Mouse (Mus musculus) intestine, postnatal 0 days (tissue): ENCODE data around the gene Cadm4. TPM values are rescaled to one million over a fixed set of nuclear protein-coding genes. Genes with fewer than 3 reads are reported as not detected.

ENCODE experiments used
- ATAC-seq: fragments of 200-750 bp; cut with Nextera tagmentation; 2 replicates; pipeline ENCODE4 v1.8.0; 2017; ENCODE audit warnings: mild to moderate bottlenecking, moderate TSS enrichment, moderate library complexity
- H3K27ac ChIP-seq: fragments of 300-500 bp; sonication (generic); 2 replicates; pipeline ENCODE4 v1.5.1; 2014; ENCODE audit warnings: mild to moderate bottlenecking, low read depth, low read length, moderate library complexity
- H3K27me3 ChIP-seq: fragments of 300-500 bp; sonication (generic); replicated peaks from 2 replicates; pipeline ENCODE4 v1.6.1; 2014; ENCODE audit warnings: low read length, mixed read lengths; ENCODE audit not compliant: control insufficient read depth, insufficient read depth
- H3K36me3 ChIP-seq: fragments of 300-500 bp; sonication (generic); 2 replicates; pipeline ENCODE4 v1.6.1; 2014; ENCODE audit warnings: mild to moderate bottlenecking, moderate library complexity; ENCODE audit not compliant: control insufficient read depth, insufficient read depth
- H3K4me1 ChIP-seq: fragments of 300-500 bp; sonication (generic); replicated peaks from 2 replicates; pipeline ENCODE4 v1.6.1; 2014; ENCODE audit warnings: antibody characterized with exemption, low read length, mixed read lengths; ENCODE audit not compliant: control insufficient read depth, insufficient read depth
- H3K4me2 ChIP-seq: fragments of 300-500 bp; sonication (generic); replicated peaks from 2 replicates; pipeline ENCODE4 v1.6.1; 2014; ENCODE audit warnings: low read depth, mild to moderate bottlenecking, moderate library complexity
- H3K4me3 ChIP-seq: fragments of 300-500 bp; sonication (generic); 2 replicates; pipeline ENCODE4 v1.5.1; 2014; ENCODE audit warnings: low read depth, low read length
- H3K9ac ChIP-seq: fragments of 300-500 bp; sonication (generic); 2 replicates; pipeline ENCODE4 v1.6.1; 2014; ENCODE audit warnings: mild to moderate bottlenecking, low read depth, low read length
- H3K9me3 ChIP-seq: fragments of 300-500 bp; sonication (generic); 2 replicates; pipeline ENCODE4 v1.6.1; 2016; ENCODE audit warnings: mixed run types; ENCODE audit not compliant: control insufficient read depth
- CTCF ChIP-seq: sonication (generic); IDR thresholded peaks from 2 replicates; pipeline ENCODE4 v1.5.1; 2016; ENCODE audit warnings: low read depth, mild to moderate bottlenecking, control low read depth, antibody characterized with exemption, moderate library complexity
- WGBS: fragments of 180-500 bp; shearing (Covaris S2); extraction: QIAGEN DNeasy Blood & Tissue Kit; methylation state at CpG from one replicate; pipeline ENCODE4 v1.1.7; 2014; 5-methylcytosine and 5-hydroxymethylcytosine counted together
- polyA plus RNA-seq: library from polyadenylated mRNA; unstranded; fragments of >200 nt; fragmentation: Nextera tagmentation; extraction: Ambion mirVana; gene quantifications from 2 replicates; pipeline ENCODE4 v1.2.1, GENCODE M21; 2015

Gene Cadm4
- 1.4 and 1.7 TPM in 2 replicates for polyA plus RNA-seq

GRCm38 (mm10) chr7:24481474-24482207 lies at the start of gene Cadm4:
TSS of gene Cadm4 (plus strand) at chr7:24482023.
- WGBS: 1% methylated on average over 70 of the region's 83 CpGs
- ATAC-seq: peak; percentile 88
- TF ChIP-seq CTCF: no peak

GRCm38 (mm10) chr7:24435305-24435704 lies 46.5 kb upstream of the Cadm4 start:
- Histone ChIP-seq H3K9me3 (no peaks in the 10 kb centered on the region), H3K36me3 (no peaks in the 10 kb centered on the region), H3K4me2 (no peak overlapping the region), H3K4me1 (no peaks in the 10 kb centered on the region), H3K27me3 (peaks cover 8% of the 10 kb centered on the region; the same call in 1 of the 2 replicates), H3K9ac (no peak overlapping the region), H3K4me3 (no peak overlapping the region), H3K27ac (no peak overlapping the region)
- no peak for TF ChIP-seq CTCF
- WGBS: 68% methylated on average over 5 of the region's 5 CpGs
- ATAC-seq: no peak

More at GRCm38 (mm10) chr7:24481474-24482207, at the start of gene Cadm4:
- Histone ChIP-seq H3K9ac (peak within 1 kb of the TSS; percentile 22; the same call in 1 of the 2 replicates), H3K4me2 (peak within 1 kb of the TSS; percentile 98), H3K27ac (no peak within 1 kb of the TSS), H3K4me3 (peak within 1 kb of the TSS; percentile 56), H3K4me1 (no peaks in the 10 kb centered on the region), H3K9me3 (no peaks in the 10 kb centered on the region), H3K27me3 (peaks cover 26% of the 10 kb centered on the region), H3K36me3 (no peaks in the 10 kb centered on the region)

GRCm38 (mm10) chr7:24437981-24438380 lies 43.8 kb upstream of the Cadm4 start:
- no peak overlapping the region for H3K27ac ChIP-seq
- H3K9ac ChIP-seq: no peak overlapping the region
- WGBS: 65% methylated on average over 10 of the region's 10 CpGs

GRCm38 (mm10) chr7:24439191-24439590 lies 42.6 kb upstream of the Cadm4 start:
- H3K9ac ChIP-seq: no peak overlapping the region
- 73% methylated on average over 6 of the region's 6 CpGs for WGBS
- no peaks in the 10 kb centered on the region for H3K27me3 ChIP-seq
- no peak overlapping the region for H3K4me3 ChIP-seq
- H3K9me3 ChIP-seq: no peaks in the 10 kb centered on the region
- TF ChIP-seq CTCF: no peak
- no peaks in the 10 kb centered on the region for H3K36me3 ChIP-seq
- ATAC-seq: no peak
- no peak overlapping the region for H3K27ac ChIP-seq
- H3K4me1 ChIP-seq: no peaks in the 10 kb centered on the region
- H3K4me2 ChIP-seq: no peak overlapping the region

More at GRCm38 (mm10) chr7:24437981-24438380, 43.8 kb upstream of the Cadm4 start:
- Histone ChIP-seq H3K4me3 (no peak overlapping the region), H3K9me3 (no peaks in the 10 kb centered on the region), H3K36me3 (no peaks in the 10 kb centered on the region), H3K27me3 (peaks cover 6% of the 10 kb centered on the region; the same call in 1 of the 2 replicates), H3K4me1 (no peaks in the 10 kb centered on the region), H3K4me2 (no peak overlapping the region)
- no peak for TF ChIP-seq CTCF
- no peak for ATAC-seq

- no peaks in the 10 kb centered on the region for H3K36me3 ChIP-seq
- no peak overlapping the region for H3K4me3 ChIP-seq
- TF ChIP-seq CTCF: no peak
- no peaks in the 10 kb centered on the region for H3K4me1 ChIP-seq
- H3K27me3 ChIP-seq: no peaks in the 10 kb centered on the region
- no peak overlapping the region for H3K27ac ChIP-seq
- 54% methylated on average over 7 of the region's 7 CpGs for WGBS
- no peaks in the 10 kb centered on the region for H3K9me3 ChIP-seq
- H3K9ac ChIP-seq: no peak overlapping the region
- H3K4me2 ChIP-seq: no peak overlapping the region
- no peak for ATAC-seq
Measured at GRCm38 (mm10) chr7:24439891-24440290, 41.9 kb upstream of the Cadm4 start.

- Histone ChIP-seq H3K27me3 (no peaks in the 10 kb centered on the region), H3K27ac (no peak overlapping the region), H3K4me1 (no peaks in the 10 kb centered on the region), H3K9me3 (no peaks in the 10 kb centered on the region), H3K36me3 (no peaks in the 10 kb centered on the region), H3K4me2 (no peak overlapping the region), H3K9ac (no peak overlapping the region), H3K4me3 (no peak overlapping the region)
- TF ChIP-seq CTCF: peak; percentile 99
- 7% methylated on average over 1 of the region's 1 CpGs for WGBS
- peak; percentile 65 for ATAC-seq
Measured at GRCm38 (mm10) chr7:24441785-24442184, 40.0 kb upstream of the Cadm4 start.
